Comparison of ENCODE assay signal across 11 mouse cellular contexts in genomic region chr8:70495771-70496062, GRCm38 (mm10). TPM values are rescaled to one million over a fixed set of nuclear protein-coding genes. Genes with fewer than 3 reads are reported as not detected.
DNase-seq lines count a peak whose midpoint lies in the region; ATAC-seq and TF ChIP-seq lines count a peak whose summit lies in the region.
"Had no signal": no experiment of that assay in that cellular context is flagged by ENCODE, and none has a peak within 500 bp of the region (broad histone marks: within the 10 kb centered on the region; RNA-seq: fewer than 3 reads in every experiment).

No protein-coding gene starts in this region.

- no peak overlapping the region for H3K4me2 ChIP-seq in heart, embryonic 12.5 days
- peak overlapping the region; percentile 77 for H3K4me2 ChIP-seq in embryonic facial prominence, embryonic 11.5 days (ENCODE audit: low read depth, low read length)

- peaks cover 100% of the 10 kb centered on the region for H3K27me3 ChIP-seq in heart, embryonic 12.5 days (replicated peaks)
- H3K27me3 ChIP-seq in E14TG2a.4 (ENCODE audit: insufficient read depth, low read length): peaks cover 99% of the 10 kb centered on the region
- H3K27me3 ChIP-seq in embryonic facial prominence, embryonic 11.5 days (ENCODE audit: control insufficient read depth, insufficient read depth, low read length): peaks cover 54% of the 10 kb centered on the region
- H3K27me3 ChIP-seq in limb, embryonic 10.5 days (ENCODE audit: low read depth, poor library complexity, severe bottlenecking): peaks cover 99% of the 10 kb centered on the region

- H3K9ac ChIP-seq in heart, embryonic 12.5 days: no peak overlapping the region
- peak overlapping the region; percentile 35 for H3K9ac ChIP-seq in embryonic facial prominence, embryonic 11.5 days (replicated peaks; ENCODE audit: low read length)

- no peak for TF ChIP-seq CTCF in E14TG2a.4 (conservative IDR thresholded peaks at IDR 0.05; ENCODE audit: low read length)

- ATAC-seq in heart, embryonic 12.5 days (ENCODE audit: insufficient number of reproducible peaks, low FRiP score): no peak
- no peak for ATAC-seq in embryonic facial prominence, embryonic 11.5 days (replicated peaks; ENCODE audit: insufficient number of reproducible peaks, low FRiP score, low TSS enrichment, low read depth)

- intact Hi-C loops in heart, postnatal 36 days (cut with DNase I): no loop called here

- DNase-seq in heart, postnatal 36 days: no peak
- DNase-seq in embryonic facial prominence, embryonic 11.5 days (ENCODE audit: low spot score): no peak
- DNase-seq in limb, embryonic 10.5 days (ENCODE audit: low spot score): no peak
- DNase-seq in cerebellum, adult 18-20 months: no peak
- DNase-seq in spleen, postnatal 4 days (ENCODE audit: low spot score in 2 of 2): no peak
- no peak for DNase-seq in layer of hippocampus, postnatal 14 days (ENCODE audit: low spot score in 2 of 2)
- DNase-seq: cerebellum, postnatal 36 days; gastrocnemius, postnatal 10 days; lung, adult 2 months had no signal

- peak overlapping the region; percentile 1; the same call in 1 of the 2 replicates for H3K4me3 ChIP-seq in heart, embryonic 12.5 days
- H3K4me3 ChIP-seq in E14TG2a.4 (replicated peaks; ENCODE audit: low read length): peak overlapping the region; percentile 39; the same call in 1 of the 2 replicates
- H3K4me3 ChIP-seq in embryonic facial prominence, embryonic 11.5 days (ENCODE audit: low read depth, low read length): peak overlapping the region; percentile 25
- H3K4me3 ChIP-seq in limb, embryonic 10.5 days: peak overlapping the region; percentile 76

- peaks cover 40% of the 10 kb centered on the region for H3K4me1 ChIP-seq in heart, embryonic 12.5 days (replicated peaks)
- H3K4me1 ChIP-seq in E14TG2a.4 (replicated peaks; ENCODE audit: low read depth, low read length): peaks cover 64% of the 10 kb centered on the region
- peaks cover 6% of the 10 kb centered on the region for H3K4me1 ChIP-seq in embryonic facial prominence, embryonic 11.5 days (ENCODE audit: control insufficient read depth, insufficient read depth, low read length)
- peaks cover 87% of the 10 kb centered on the region for H3K4me1 ChIP-seq in limb, embryonic 10.5 days

- H3K27ac ChIP-seq in heart, embryonic 12.5 days (ENCODE audit: poor library complexity, severe bottlenecking): no peak overlapping the region
- H3K27ac ChIP-seq in embryonic facial prominence, embryonic 11.5 days (replicated peaks; ENCODE audit: low read depth, low read length): no peak overlapping the region
- peak overlapping the region; percentile 94 for H3K27ac ChIP-seq in limb, embryonic 10.5 days

- no peaks in the 10 kb centered on the region for H3K36me3 ChIP-seq in heart, embryonic 12.5 days
- no peaks in the 10 kb centered on the region for H3K36me3 ChIP-seq in E14TG2a.4 (ENCODE audit: insufficient read depth, low read length)
- H3K36me3 ChIP-seq in embryonic facial prominence, embryonic 11.5 days (replicated peaks; ENCODE audit: control insufficient read depth, insufficient read depth, low read depth, low read length): no peaks in the 10 kb centered on the region
- peaks cover 28% of the 10 kb centered on the region for H3K36me3 ChIP-seq in limb, embryonic 10.5 days

- 6% methylated on average over 11 of the region's 12 CpGs for WGBS in heart, embryonic 12.5 days
- 3% methylated on average over 12 of the region's 12 CpGs for WGBS in embryonic facial prominence, embryonic 11.5 days
- 5% methylated on average over 12 of the region's 12 CpGs for WGBS in limb, embryonic 10.5 days

- no peaks in the 10 kb centered on the region for H3K9me3 ChIP-seq in heart, embryonic 12.5 days (replicated peaks)
- H3K9me3 ChIP-seq in E14TG2a.4 (ENCODE audit: low read length): no peaks in the 10 kb centered on the region
- H3K9me3 ChIP-seq in embryonic facial prominence, embryonic 11.5 days (replicated peaks; ENCODE audit: control insufficient read depth, low read length): no peaks in the 10 kb centered on the region
- H3K9me3 ChIP-seq in limb, embryonic 10.5 days (replicated peaks): no peaks in the 10 kb centered on the region

RNA-seq across cellular contexts. Expression of gene Crlf1, which starts 2.8 kb away (rescaled TPM):
- 1.00 and 1.8 TPM in 2 replicates for polyA plus RNA-seq in heart, embryonic 12.5 days (2016; fragmentation: Nextera tagmentation; extraction: Ambion mirVana)
- under 1 TPM; 0.39 to 0.62 TPM for total RNA-seq in heart, postnatal 36 days (2021)
- polyA plus RNA-seq in embryonic facial prominence, embryonic 11.5 days (2014; fragmentation: Nextera tagmentation; extraction: Ambion mirVana): 63.8 and 64.7 TPM in 2 replicates
- polyA plus RNA-seq in limb, embryonic 10.5 days (2016; fragmentation: Nextera tagmentation; extraction: Ambion mirVana): 79.8 and 126 TPM in 2 replicates
- total RNA-seq in layer of hippocampus, postnatal 14 days (2021): 10 to 100 TPM; 21.8 to 24.2 TPM

RNA-seq across cellular contexts. Expression of gene Tmem59l, which starts 8.6 kb away (rescaled TPM):
- polyA plus RNA-seq in heart, embryonic 12.5 days (2016; fragmentation: Nextera tagmentation; extraction: Ambion mirVana): 0.22 and 0.33 TPM in 2 replicates
- not detected for total RNA-seq in heart, postnatal 36 days (2021)
- polyA plus RNA-seq in embryonic facial prominence, embryonic 11.5 days (2014; fragmentation: Nextera tagmentation; extraction: Ambion mirVana): 25.4 and 25.7 TPM in 2 replicates
- polyA plus RNA-seq in limb, embryonic 10.5 days (2016; fragmentation: Nextera tagmentation; extraction: Ambion mirVana): 22.4 and 23.7 TPM in 2 replicates
- total RNA-seq in layer of hippocampus, postnatal 14 days (2021): 100 to 1,000 TPM; 251 to 263 TPM

RNA-seq across cellular contexts. Expression of gene Rex1bd, which starts 10.8 kb away (rescaled TPM):
- 115 TPM in 2 replicates for polyA plus RNA-seq in heart, embryonic 12.5 days (2016; fragmentation: Nextera tagmentation; extraction: Ambion mirVana)
- total RNA-seq in heart, postnatal 36 days (2021): 100 to 1,000 TPM; 109 to 113 TPM
- 126 and 140 TPM in 2 replicates for polyA plus RNA-seq in embryonic facial prominence, embryonic 11.5 days (2014; fragmentation: Nextera tagmentation; extraction: Ambion mirVana)
- polyA plus RNA-seq in limb, embryonic 10.5 days (2016; fragmentation: Nextera tagmentation; extraction: Ambion mirVana): 126 and 143 TPM in 2 replicates
- total RNA-seq in layer of hippocampus, postnatal 14 days (2021): 100 to 1,000 TPM in 1 of 2 experiments, 10 to 100 TPM in 1; 83.2 to 103 TPM

RNA-seq across cellular contexts. Expression of gene Uba52, which starts 14.9 kb away (rescaled TPM):
- 779 and 792 TPM in 2 replicates for polyA plus RNA-seq in heart, embryonic 12.5 days (2016; fragmentation: Nextera tagmentation; extraction: Ambion mirVana)
- total RNA-seq in heart, postnatal 36 days (2021): 1,000 to 10,000 TPM; 1,469 to 1,509 TPM
- 783 and 884 TPM in 2 replicates for polyA plus RNA-seq in embryonic facial prominence, embryonic 11.5 days (2014; fragmentation: Nextera tagmentation; extraction: Ambion mirVana)
- polyA plus RNA-seq in limb, embryonic 10.5 days (2016; fragmentation: Nextera tagmentation; extraction: Ambion mirVana): 877 and 996 TPM in 2 replicates
- 1,000 to 10,000 TPM; 1,048 to 1,082 TPM for total RNA-seq in layer of hippocampus, postnatal 14 days (2021)

RNA-seq across cellular contexts. Expression of gene Klhl26, which starts 18.9 kb away (rescaled TPM):
- polyA plus RNA-seq in heart, embryonic 12.5 days (2016; fragmentation: Nextera tagmentation; extraction: Ambion mirVana): 12.6 and 14.0 TPM in 2 replicates
- 1 to 10 TPM; 8.1 to 9.4 TPM for total RNA-seq in heart, postnatal 36 days (2021)
- polyA plus RNA-seq in embryonic facial prominence, embryonic 11.5 days (2014; fragmentation: Nextera tagmentation; extraction: Ambion mirVana): 15.4 and 17.9 TPM in 2 replicates
- polyA plus RNA-seq in limb, embryonic 10.5 days (2016; fragmentation: Nextera tagmentation; extraction: Ambion mirVana): 24.1 and 29.0 TPM in 2 replicates
- total RNA-seq in layer of hippocampus, postnatal 14 days (2021): 10 to 100 TPM; 44.7 to 45.5 TPM

Comparison
In these comparisons a context has a peak if more than half of its experiments do, and no peak if none do; other contexts are left out.
1. H3K4me3 ChIP-seq: peak in every context shown above with its lines; median percentile 76 in limb, embryonic 10.5 days; 39 in E14TG2a.4; 25 in embryonic facial prominence, embryonic 11.5 days; 1 in heart, embryonic 12.5 days.
2. RNA of gene Crlf1, which starts 2.8 kb away (polyA plus RNA-seq): 79.8 to 126 TPM in limb, embryonic 10.5 days and 63.8 to 64.7 TPM in embryonic facial prominence, embryonic 11.5 days; 1.00 to 1.8 TPM in heart, embryonic 12.5 days; every median in the first group is over 10 times any median in the second.
3. RNA of gene Tmem59l, which starts 8.6 kb away (polyA plus RNA-seq): 25.4 to 25.7 TPM in embryonic facial prominence, embryonic 11.5 days and 22.4 to 23.7 TPM in limb, embryonic 10.5 days; 0.22 to 0.33 TPM in heart, embryonic 12.5 days; every median in the first group is over 10 times any median in the second.